In the genomic region with DNA sequence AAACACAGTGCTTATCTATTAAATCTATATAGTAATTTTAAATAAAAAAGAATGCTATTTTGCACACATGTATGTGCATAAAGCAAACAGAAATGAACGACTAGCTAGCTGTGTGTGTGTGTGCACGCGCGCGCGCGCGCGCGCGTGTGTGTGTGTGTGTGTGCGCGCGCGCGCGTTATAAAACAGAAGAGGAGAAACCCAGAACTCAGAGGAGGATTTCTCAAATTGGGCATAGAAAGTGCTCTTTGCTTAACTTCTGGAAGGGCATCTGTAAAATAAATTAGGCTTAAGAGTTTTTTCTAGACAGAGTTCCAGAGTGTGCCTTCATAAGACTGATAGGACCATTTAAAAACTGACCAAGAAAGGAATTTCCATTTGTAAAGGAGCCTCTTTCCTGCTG, we compare ENCODE assay signal across 8 mouse cellular contexts. TPM values are rescaled to one million over a fixed set of nuclear protein-coding genes. Genes with fewer than 3 reads are reported as not detected.
A peak's percentile ranks its signal among the peaks of the same experiment; 100 is the strongest.
DNase-seq lines count a peak whose midpoint lies in the region; ATAC-seq lines count a peak whose summit lies in the region.

No protein-coding gene starts in this region.

- no peak overlapping the region for H3K27ac ChIP-seq in heart, embryonic 12.5 days (ENCODE audit: poor library complexity, severe bottlenecking)
- no peak overlapping the region for H3K27ac ChIP-seq in midbrain, embryonic 16.5 days (ENCODE audit: low read length)

- H3K4me1 ChIP-seq in heart, embryonic 12.5 days (replicated peaks), result no peaks in the 10 kb centered on the region
- peaks cover 10% of the 10 kb centered on the region; the same call in 1 of the 2 replicates for H3K4me1 ChIP-seq in midbrain, embryonic 16.5 days (ENCODE audit: control insufficient read depth, insufficient read depth, low read length)

- WGBS in heart, embryonic 12.5 days, result 34% methylated on average over 17 of the region's 17 CpGs
- 29% methylated on average over 17 of the region's 17 CpGs for WGBS in midbrain, embryonic 16.5 days

- no peak for DNase-seq in heart, postnatal 4 days
- DNase-seq in ES-CJ7 (ENCODE audit: low read depth, low spot score), result peak; percentile 18
- DNase-seq in embryo, embryonic 11.5 days (ENCODE audit: low read depth, low spot score), result peak; percentile 31
- peak; percentile 74 for DNase-seq in induced T-regulatory cell, adult 2 months (ENCODE audit: low read depth)
- DNase-seq in urinary bladder, adult 18-20 months (ENCODE audit: low spot score in 2 of 2), result no peak
- no peak for DNase-seq in right cerebral cortex, adult 2 months (ENCODE audit: low spot score in 2 of 2)

- no peaks in the 10 kb centered on the region for H3K36me3 ChIP-seq in heart, embryonic 12.5 days
- H3K36me3 ChIP-seq in midbrain, embryonic 16.5 days (ENCODE audit: control insufficient read depth, insufficient read depth, low read length), result no peaks in the 10 kb centered on the region; the same call in 1 of the 2 replicates

- H3K4me2 ChIP-seq in heart, embryonic 12.5 days, result peak overlapping the region; percentile 73
- peak overlapping the region; percentile 53 for H3K4me2 ChIP-seq in midbrain, embryonic 16.5 days (ENCODE audit: low read length)

- no peak for ATAC-seq in heart, embryonic 12.5 days (ENCODE audit: insufficient number of reproducible peaks, low FRiP score)
- no peak for ATAC-seq in midbrain, embryonic 16.5 days

- peak overlapping the region; percentile 46 for H3K4me3 ChIP-seq in heart, embryonic 12.5 days
- H3K4me3 ChIP-seq in midbrain, embryonic 16.5 days (ENCODE audit: low read depth, low read length), result peak overlapping the region; percentile 78

- no peaks in the 10 kb centered on the region for H3K9me3 ChIP-seq in heart, embryonic 12.5 days (replicated peaks)
- no peaks in the 10 kb centered on the region for H3K9me3 ChIP-seq in midbrain, embryonic 16.5 days (replicated peaks; ENCODE audit: control insufficient read depth, low read length, poor library complexity, severe bottlenecking)

- peak overlapping the region; percentile 36; the same call in 1 of the 2 replicates for H3K9ac ChIP-seq in heart, embryonic 12.5 days
- 0 out of 2 replicates have a peak overlapping the region, but pooled peaks have one; percentile 23 for H3K9ac ChIP-seq in midbrain, embryonic 16.5 days (ENCODE audit: low read depth, low read length)

- H3K27me3 ChIP-seq in heart, embryonic 12.5 days (replicated peaks), result no peaks in the 10 kb centered on the region
- H3K27me3 ChIP-seq in midbrain, embryonic 16.5 days (ENCODE audit: control insufficient read depth, insufficient read depth, low read depth, low read length), result no peaks in the 10 kb centered on the region

RNA-seq across cellular contexts. Expression of gene Cox16, which starts 1.3 kb away (rescaled TPM):
- 96.9 and 103 TPM in 2 replicates for polyA plus RNA-seq in heart, embryonic 12.5 days (2016; fragmentation: Nextera tagmentation; extraction: Ambion mirVana)
- 10 to 100 TPM; 61.2 to 66.8 TPM for total RNA-seq in heart, postnatal 4 days (2021)
- polyA plus RNA-seq in midbrain, embryonic 16.5 days (2015; fragmentation: Nextera tagmentation; extraction: Ambion mirVana), result 110 TPM in 2 replicates

RNA-seq across cellular contexts. Expression of gene Gm20498, which starts 49.0 kb away (rescaled TPM):
- 25.3 and 34.7 TPM in 2 replicates for polyA plus RNA-seq in heart, embryonic 12.5 days (2016; fragmentation: Nextera tagmentation; extraction: Ambion mirVana)
- total RNA-seq in heart, postnatal 4 days (2021), result 10 to 100 TPM; 31.8 to 34.8 TPM
- 42.0 and 44.4 TPM in 2 replicates for polyA plus RNA-seq in midbrain, embryonic 16.5 days (2015; fragmentation: Nextera tagmentation; extraction: Ambion mirVana)

RNA-seq across cellular contexts. Expression of gene Synj2bp, which starts 49.1 kb away (rescaled TPM):
- polyA plus RNA-seq in heart, embryonic 12.5 days (2016; fragmentation: Nextera tagmentation; extraction: Ambion mirVana), result 29.2 and 34.6 TPM in 2 replicates
- 10 to 100 TPM; 37.5 to 37.6 TPM for total RNA-seq in heart, postnatal 4 days (2021)
- polyA plus RNA-seq in midbrain, embryonic 16.5 days (2015; fragmentation: Nextera tagmentation; extraction: Ambion mirVana), result 36.7 and 39.8 TPM in 2 replicates

Comparison
In these comparisons a context has a peak if more than half of its experiments do, and no peak if none do; other contexts are left out.
1. DNase-seq: peak in ES-CJ7 (single experiment), embryo, embryonic 11.5 days (single experiment) and induced T-regulatory cell, adult 2 months (single experiment); none in heart, postnatal 4 days (single experiment), urinary bladder, adult 18-20 months (0 of 2) and right cerebral cortex, adult 2 months (0 of 2).